Mouse (Mus musculus) monocyte, adult 2 months (primary cell): ENCODE data around the gene Mms19.

Experiments
- DNase-seq, 2 experiments: peaks; one replicate each; pipeline ENCODE4 v3.0.0; 2022; ENCODE audit warnings: low spot score in 2 of 2, low read depth in 1 of 2

The Mms19 gene

DNA sequence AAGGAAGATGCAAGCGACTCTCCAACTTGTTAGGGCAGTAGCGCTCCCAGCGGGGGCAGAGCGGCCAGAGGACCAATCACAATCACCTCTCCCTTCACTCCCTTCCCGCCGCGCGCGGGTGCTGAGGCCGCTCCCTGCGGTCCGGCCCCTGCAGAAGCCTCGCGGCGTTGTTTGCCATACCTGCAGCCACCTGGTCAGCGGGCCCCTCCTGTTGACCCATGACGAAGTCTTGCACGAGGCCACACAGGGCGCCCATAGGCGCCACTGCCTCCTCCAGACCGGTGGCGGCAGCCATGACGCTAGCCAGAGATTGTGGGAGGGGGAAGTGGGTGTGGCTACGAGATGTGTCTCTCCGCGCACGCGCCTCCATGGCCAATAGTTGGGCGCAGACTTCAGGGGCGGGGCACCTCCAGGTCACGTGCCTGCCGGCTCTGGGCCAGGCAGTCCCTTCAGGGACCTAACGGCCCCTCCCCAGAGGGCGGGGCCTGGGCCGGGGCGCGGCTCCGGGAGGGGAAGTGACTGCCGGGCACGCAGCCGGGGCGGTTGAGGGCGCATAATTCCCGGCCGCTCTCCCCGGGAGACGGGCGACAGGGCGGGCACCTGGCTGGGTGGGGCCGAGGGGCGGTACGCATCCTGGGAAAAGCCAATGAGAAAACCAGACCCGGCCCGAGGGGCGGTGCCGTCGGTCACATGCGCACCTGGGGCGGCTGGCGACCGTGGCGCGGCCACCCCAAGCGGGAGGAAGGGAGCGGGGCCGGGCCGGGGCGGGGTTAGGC lies at the start of gene Mms19:
Gene Mms19 (minus strand): TSS at position 339 of the 776 bp plus-strand sequence.
- DNase-seq: peak; percentile 99

GRCm38 (mm10) chr19:42026158-42026557 lies 45.2 kb upstream of the Mms19 start:
- DNase-seq: peak; percentile 42 to 74

DNA sequence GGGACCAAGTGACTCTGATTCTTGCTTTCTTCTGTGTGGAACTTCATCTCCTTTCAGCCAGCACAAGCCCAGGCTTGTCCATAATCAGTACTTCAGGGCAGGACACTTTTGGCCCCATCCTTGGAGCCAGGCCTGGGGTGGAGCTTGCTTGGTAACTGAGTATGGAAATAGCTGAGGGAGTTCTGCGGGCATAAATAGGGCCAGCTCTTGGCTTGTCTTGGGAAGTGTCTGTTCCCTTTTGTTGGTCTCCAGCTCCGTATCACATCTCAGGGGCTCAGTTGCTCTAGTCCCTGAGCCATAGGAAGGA lies 41.5 kb upstream of the Mms19 start:
- no peak for DNase-seq

DNA sequence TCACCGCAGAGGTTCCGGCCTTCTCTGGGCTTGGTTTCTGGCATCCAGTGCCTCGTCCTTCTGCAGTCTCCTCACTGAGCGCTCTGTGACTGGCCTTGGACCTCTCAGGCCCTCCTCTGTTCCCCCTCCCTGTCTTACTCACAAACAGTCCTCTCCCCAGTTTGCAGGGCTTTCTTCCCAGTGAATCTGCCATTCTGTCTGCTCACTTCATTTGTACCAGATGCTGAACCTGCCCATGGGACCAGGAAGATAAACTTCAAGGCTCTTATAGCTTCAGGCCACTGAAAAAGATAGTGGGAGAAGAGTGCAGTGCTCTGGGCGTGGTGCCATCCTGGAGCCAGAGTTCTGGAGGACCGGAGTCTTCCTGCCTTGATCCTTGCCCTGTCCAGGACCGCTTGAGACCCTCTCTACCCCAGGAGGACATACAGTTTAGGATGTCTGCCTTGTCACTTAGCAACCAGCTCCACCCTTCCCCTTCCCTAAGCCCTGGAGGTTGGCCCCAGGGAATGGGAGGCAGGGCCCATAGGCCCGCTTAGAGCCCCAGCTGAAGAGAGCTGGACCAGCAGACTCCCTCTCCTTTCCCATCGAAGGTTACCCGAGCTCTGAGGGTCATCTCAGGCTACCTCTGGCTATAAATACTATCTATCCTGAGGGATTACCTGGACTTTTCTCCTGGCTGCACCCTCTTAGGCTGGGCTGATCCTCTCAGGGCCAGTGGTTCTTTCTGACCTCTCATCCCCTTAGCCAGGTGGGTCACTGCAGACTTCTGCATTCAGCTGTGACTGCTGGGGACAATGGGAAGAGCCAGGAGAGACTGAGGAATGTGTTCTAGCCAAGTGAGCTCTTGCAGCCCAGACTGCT lies 41.0 kb upstream of the Mms19 start:
- DNase-seq: no peak

- no peak for DNase-seq
Observed at GRCm38 (mm10) chr19:42019011-42019522, 38.1 kb upstream of the Mms19 start.

GRCm38 (mm10) chr19:42017399-42018247 lies 36.7 kb upstream of the Mms19 start:
- no peak for DNase-seq

DNA sequence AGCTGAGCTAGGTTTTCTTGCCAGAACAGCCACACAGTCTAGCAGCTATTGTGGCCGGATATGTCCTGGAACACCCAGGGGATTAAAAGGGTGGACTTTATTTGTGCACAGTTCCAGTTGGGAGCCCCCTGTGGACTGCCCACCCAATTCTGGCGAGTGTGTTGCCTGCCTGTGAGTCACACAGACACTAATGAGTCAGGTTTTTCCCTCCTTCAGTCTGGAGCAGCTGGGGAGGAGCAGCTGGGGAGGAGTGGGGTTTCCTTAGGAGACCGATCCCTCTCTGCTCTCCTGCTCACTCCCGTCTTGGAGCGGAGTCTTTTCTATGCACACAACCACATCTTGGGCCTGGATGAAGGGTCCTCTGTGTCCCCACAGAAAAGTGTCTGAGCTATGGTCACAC lies 35.9 kb upstream of the Mms19 start:
- DNase-seq: no peak

DNA sequence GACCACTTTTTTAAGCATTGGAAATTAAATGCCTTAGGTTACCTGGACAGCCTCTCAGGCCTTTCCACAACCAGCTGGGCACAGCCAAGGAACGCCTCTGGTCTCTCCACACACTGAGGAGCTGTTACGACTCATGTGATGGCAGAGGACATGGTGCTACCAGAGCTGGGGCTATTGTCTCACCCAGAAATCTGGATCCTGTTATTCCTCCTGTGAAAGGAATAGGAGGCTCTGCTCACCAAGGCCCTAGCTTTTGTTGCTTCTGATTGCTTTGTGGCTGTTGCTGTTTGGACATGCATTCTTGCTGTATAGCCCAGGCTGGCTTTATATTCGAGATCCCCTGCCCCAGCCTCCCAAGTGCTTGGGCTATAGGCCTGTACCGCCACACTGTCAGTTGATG lies 35.3 kb upstream of the Mms19 start:
- DNase-seq: no peak

DNA sequence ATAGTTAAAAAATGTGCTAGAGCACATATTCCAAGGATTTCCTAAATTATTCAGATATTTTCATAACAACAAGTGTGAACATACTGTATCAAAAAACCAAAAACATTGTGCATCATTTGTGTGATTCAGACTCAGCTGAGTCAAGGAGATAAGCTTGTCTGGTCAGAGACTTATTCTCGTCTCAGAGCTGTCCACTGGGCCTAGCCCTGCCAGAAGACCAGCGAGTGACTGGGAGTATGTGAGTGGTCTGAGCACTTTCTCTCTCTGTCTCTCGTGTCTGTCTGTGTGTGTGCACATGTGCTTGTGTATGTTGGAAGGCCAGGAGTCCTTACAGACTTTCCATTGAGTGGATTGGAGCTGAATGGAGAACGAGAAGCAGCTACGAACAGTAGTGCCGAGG lies 34.0 kb upstream of the Mms19 start:
- DNase-seq: no peak

GRCm38 (mm10) chr19:42014231-42014825 lies 33.4 kb upstream of the Mms19 start:
- no peak for DNase-seq

- no peak for DNase-seq
Observed at GRCm38 (mm10) chr19:42011123-42011522, 30.2 kb upstream of the Mms19 start.

DNA sequence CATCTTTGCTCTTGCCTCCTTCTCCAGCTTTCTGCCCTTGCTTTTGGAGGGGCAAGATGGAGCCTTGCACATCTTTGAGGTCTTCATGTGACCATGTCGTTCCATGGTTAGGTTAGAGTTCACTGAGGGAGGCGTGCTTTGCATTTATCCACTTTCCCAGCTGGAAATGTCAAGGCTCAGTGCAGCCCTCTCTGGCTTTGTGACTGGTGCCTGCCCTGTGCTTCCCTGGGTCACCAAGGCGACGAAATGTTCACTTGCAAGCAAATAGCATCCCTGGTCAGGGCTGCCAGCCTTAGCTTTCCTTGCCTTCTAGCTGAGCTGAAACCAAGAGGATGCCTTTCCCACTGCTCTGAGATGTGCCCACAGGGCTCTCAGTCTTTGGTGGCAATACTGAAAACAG lies 29.5 kb upstream of the Mms19 start:
- no peak for DNase-seq

GRCm38 (mm10) chr19:42009067-42009466 lies 28.1 kb upstream of the Mms19 start:
- DNase-seq: no peak

DNA sequence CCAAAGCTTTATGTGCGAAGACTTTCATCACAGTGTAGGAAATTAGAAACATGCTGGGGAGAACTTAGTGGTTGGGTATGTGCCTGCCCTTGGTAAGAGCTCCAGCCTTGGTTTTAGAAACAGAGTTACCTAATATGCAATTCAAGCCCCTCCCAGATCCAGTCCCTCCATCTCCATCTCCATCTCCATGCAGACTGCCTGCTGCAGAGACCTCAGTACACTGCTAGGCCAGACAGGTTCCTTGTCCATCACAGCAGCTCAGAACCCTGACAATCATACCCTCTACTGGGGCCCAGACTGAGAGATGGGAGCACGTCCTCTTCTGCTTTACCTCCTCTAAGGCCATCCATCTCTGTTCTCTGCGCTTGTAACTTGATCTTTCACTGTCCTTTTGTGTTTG lies 27.6 kb upstream of the Mms19 start:
- no peak for DNase-seq

DNA sequence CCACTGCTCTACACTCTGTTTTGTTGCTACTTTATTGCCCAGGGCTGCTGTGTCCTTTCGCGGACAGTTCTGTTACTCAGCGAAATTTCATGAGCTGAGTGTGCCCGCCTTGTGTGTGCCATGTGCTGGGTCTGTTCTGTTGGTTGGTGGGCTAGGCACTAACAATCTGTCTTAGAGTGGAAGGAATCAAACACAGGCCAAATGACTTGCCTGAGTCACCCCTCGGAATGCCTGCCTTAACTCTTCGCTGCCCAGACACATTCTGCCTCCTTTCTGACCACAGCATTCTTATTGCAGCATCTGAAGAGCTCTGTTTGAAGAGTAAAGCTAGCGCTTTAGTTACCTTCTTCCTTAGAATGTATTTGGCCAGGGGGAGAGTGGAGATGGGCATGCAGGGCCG lies 25.6 kb upstream of the Mms19 start:
- DNase-seq: no peak

DNA sequence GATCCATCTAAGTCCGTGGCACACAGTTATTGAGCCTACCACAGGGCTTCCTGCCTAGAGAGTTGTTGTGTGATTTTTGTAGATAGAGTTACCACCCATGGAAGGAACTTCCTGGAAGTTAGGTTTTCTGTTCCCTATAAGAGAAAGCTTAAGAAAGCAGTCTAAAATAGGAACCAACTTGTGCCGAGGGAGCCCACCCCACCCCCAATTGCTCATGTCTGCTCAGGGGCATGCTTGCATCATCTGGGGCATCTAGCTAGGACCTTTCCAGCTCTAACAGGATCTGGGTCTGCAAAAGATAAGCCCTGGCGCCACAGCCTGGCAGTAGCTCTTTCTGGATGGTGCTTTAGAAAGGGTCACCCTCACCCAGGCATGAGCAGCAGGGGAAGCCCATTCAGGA lies 24.7 kb upstream of the Mms19 start:
- peak; percentile 51 to 62 for DNase-seq

DNA sequence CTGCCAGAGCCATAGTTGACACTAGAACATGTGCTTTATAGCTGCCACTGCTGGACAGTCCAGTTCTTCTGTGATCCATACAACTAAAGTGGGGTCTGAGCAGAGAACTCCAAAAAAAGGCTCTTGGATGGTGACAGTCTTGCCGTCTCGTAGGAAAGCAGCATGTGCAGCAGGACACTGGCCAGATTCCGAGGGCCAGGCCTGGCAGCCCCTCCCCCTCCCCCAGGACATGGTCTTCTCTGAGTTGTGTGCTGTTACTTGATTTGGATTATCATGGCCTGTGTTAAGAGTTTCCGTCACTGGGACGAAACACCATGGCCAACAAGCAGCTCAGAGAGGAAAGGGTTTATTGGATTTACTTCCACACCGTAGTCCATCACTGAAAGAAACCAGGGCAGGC lies 23.3 kb upstream of the Mms19 start:
- no peak for DNase-seq

DNA sequence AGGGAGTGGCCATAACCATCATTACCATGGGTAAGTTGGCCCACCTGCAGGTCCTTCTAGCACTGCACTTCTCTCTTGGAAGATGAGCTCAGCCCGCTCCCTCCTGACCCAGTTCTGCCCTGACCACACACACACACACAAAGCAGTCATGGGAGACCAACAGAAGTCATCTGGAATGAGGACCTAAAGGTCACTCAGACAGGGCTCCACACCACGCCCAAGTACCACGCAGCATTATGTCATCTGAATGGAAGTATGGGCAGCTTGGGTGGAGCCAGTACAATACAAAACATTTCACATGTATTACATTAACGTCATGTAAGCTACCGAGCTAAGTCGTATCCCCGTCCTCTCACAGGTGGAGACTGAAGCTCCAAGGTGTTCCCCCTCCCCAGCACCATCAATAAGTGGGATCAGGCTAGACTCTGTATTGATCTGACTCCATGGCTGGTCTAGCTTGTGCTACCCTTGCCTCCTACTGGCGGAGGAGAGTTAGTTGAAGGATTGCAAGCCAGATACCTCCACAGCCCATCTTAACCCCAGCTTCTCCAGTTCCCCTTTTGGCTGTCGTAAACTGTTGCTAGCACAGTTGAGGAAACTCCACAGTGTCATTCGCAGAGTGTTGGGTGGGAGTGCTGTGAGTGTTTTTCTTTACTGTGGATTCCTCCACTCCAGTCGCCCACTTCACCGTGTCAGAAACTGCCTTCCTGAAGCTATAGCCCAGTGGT lies 20.5 kb upstream of the Mms19 start:
- peak; percentile 44 to 77 for DNase-seq

- no peak for DNase-seq
Observed at GRCm38 (mm10) chr19:42000446-42000958, 19.5 kb upstream of the Mms19 start.

DNA sequence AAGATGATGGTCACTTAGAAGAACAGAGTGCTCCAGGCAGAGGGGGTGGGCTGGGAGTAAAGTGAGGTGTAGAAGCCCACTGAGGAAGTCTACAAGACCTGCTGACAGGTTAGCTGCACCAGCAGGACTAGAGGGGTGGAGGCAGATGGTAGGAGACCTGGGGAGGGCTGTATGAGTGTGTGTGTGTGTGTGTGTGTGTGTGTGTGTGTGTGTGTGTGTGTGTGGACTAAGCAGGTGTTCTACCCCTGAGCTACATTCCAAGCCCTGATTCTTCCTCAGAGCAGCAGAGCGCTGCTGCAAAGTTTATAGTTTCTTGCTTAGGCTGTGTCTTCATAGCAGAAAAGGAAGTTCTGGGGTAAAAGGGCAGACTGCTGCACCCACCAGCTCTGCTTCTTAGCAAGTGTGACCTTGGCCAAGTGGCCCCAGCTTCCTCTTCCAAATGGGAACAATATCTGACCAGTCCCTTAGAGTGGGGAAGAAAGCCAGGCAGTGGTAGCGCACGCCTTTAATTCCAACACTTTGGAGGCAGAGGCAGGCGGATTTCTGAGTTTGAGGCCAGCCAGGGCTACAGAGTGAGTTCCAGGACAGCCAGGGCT lies 18.8 kb upstream of the Mms19 start:
- peak in 1 of 2 experiments; percentile 53 for DNase-seq
